Mouse (Mus musculus) cortical plate, adult 2 months (tissue): Measurements from ENCODE around the gene Ebi3.

Source experiments
- CTCF ChIP-seq: fragments of 200-500 bp; IDR thresholded peaks from 2 replicates; pipeline ENCODE4 v1.5.1; 2011; ENCODE audit warnings: mild to moderate bottlenecking, control low read depth, low read length; ENCODE audit not compliant: insufficient read depth; ENCODE audit errors: extremely low read depth
- POLR2A ChIP-seq: fragments of 200-500 bp; IDR thresholded peaks from 2 replicates; pipeline ENCODE4 v1.6.1; 2011; ENCODE audit warnings: mild to moderate bottlenecking, low read length, control low read depth; ENCODE audit not compliant: insufficient read depth; ENCODE audit errors: extremely low read depth

DNA sequence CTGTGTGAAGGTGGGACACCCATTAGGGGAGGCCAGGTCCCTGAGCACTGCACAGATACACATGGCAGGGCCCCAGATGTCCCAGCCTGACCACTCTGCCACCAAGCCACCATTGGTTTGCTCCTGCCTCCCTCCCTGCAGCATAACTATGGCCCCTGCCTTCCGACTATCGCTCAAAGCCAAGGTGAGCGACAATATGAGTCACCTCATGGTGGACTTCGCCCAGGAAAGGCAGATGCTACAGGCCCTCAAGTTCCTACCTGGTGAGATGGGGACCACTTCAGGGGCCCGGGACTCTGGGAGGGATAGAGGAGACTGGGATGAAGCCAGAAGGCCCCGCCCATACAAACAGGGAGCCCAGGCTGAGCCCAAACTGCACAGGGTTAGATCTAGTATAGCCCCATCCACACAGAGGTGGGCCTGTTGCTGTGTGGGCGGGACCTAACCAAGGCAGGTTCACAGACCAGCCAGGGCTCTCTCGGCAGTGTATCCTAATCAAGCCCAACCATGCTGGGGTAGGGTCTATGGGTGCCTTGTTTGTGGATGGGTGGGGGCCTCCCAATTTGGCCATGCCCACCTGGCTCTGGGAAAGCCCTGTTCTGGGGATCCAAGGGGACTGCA, 37.9 kb downstream of the Ebi3 start:
- TF ChIP-seq CTCF (no peak), POLR2A (no peak)
